Mouse (Mus musculus) hindbrain, embryonic 12.5 days (tissue): Measurements from ENCODE around the gene Cd40. TPM values are rescaled to one million over a fixed set of nuclear protein-coding genes. Genes with fewer than 3 reads are reported as not detected.

Source experiments
- ATAC-seq: fragments of 200-750 bp; cut with Nextera tagmentation; 2 replicates; pipeline ENCODE4 v1.8.0; 2017; ENCODE audit warnings: moderate TSS enrichment; ENCODE audit not compliant: low FRiP score
- H3K27ac ChIP-seq: fragments of 300-500 bp; sonication (generic); 2 replicates; pipeline ENCODE4 v1.5.1; 2016; ENCODE audit warnings: mild to moderate bottlenecking
- H3K27me3 ChIP-seq: fragments of 300-500 bp; sonication (generic); 2 replicates; pipeline ENCODE4 v1.6.1; 2016; ENCODE audit warnings: mild to moderate bottlenecking
- H3K36me3 ChIP-seq: fragments of 300-500 bp; sonication (generic); 2 replicates; pipeline ENCODE4 v1.6.1; 2016; ENCODE audit warnings: mild to moderate bottlenecking
- H3K4me1 ChIP-seq: fragments of 300-500 bp; sonication (generic); 2 replicates; pipeline ENCODE4 v1.6.1; 2016
- H3K4me2 ChIP-seq: fragments of 300-500 bp; sonication (generic); replicated peaks from 2 replicates; pipeline ENCODE4 v1.6.1; 2016; ENCODE audit warnings: mild to moderate bottlenecking
- H3K4me3 ChIP-seq: fragments of 300-500 bp; sonication (generic); 2 replicates; pipeline ENCODE4 v1.5.1; 2016; ENCODE audit warnings: mild to moderate bottlenecking
- H3K9ac ChIP-seq: fragments of 300-500 bp; sonication (generic); 2 replicates; pipeline ENCODE4 v1.6.1; 2016; ENCODE audit warnings: mild to moderate bottlenecking, moderate library complexity
- H3K9me3 ChIP-seq: fragments of 300-500 bp; sonication (generic); replicated peaks from 2 replicates; pipeline ENCODE4 v1.6.1; 2016; ENCODE audit warnings: mild to moderate bottlenecking
- WGBS: fragments of 180-500 bp; shearing (Covaris S2); methylation state at CpG from one replicate; pipeline ENCODE4 v1.1.7; 2016; 5-methylcytosine and 5-hydroxymethylcytosine counted together
- polyA plus RNA-seq: library from polyadenylated mRNA; unstranded; fragments of >200 nt; fragmentation: Nextera tagmentation; extraction: Ambion mirVana; gene quantifications from 2 replicates; pipeline ENCODE4 v1.2.1, GENCODE M21; 2016

The Cd40 gene
- polyA plus RNA-seq, 1 experiment from 2014 or later: 5.4 TPM

DNA sequence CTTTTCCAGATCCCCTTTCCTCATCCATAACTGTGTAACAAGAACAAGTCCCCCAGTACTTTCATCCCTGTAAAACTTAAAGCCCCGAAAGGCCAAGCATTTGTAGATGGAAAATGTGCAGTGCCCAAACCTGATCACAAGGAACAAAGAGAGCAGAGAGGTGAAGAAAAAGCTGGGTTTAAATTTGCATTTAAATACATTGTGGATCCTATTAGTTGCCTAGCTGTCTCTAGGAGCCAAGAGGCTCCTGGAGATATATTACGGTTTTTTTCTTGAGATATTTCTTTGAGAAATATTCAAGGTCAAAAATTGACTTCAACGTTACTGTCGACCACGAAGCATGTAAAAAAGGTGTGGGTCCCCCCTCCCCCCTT, 20.4 kb upstream of the Cd40 start:
- Histone ChIP-seq H3K4me2 (peak overlapping the region; percentile 65), H3K27ac (peak overlapping the region; percentile 95), H3K9ac (peak overlapping the region; percentile 15; the same call in 1 of the 2 replicates), H3K4me1 (peaks cover 28% of the 10 kb centered on the region), H3K9me3 (no peaks in the 10 kb centered on the region), H3K27me3 (no peaks in the 10 kb centered on the region), H3K36me3 (no peaks in the 10 kb centered on the region), H3K4me3 (peak overlapping the region; percentile 97)
- 12% methylated on average over 5 of the region's 5 CpGs for WGBS
- peak; percentile 57; the same call in 1 of the 2 replicates for ATAC-seq

DNA sequence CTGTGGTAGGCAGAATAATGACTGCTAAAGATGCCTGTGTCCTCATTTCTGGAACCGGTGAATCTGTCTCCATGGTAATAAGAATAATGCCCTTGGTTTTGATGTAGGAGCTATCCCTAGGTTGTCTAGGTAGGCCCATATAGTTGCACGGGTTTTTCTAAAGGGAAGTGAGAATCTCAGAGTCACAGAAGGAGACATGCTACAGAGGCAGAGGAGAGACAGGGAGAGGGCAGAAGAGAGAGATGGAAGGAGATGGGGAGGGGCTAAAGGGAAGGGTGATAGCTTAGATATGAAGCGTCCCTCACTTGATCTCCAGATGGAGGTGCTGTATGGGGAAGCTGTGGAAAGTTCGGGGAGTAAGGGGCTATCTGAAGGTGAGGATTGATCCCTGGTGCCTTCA, 18.0 kb upstream of the Cd40 start:
- no peak overlapping the region for H3K4me2 ChIP-seq
- WGBS: 69% methylated on average over 4 of the region's 4 CpGs

DNA sequence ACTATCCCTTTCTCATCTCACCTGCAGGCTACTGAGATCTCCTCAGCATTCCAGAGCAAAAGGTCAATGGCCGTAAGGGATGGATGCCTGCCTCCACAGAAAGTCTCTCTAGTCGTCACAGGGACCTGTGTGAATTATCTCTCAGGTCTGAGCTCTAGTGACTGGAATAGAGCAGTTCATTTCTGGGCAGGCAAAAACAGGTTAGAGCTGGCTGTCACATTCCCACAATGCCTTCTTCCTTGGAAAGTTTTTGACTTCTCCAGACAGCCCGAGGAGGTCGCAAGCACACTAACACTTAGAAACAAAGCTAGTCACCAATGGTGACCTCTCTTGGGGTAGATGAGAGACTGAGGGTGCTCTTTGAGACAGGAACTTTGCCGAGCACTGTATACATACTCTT, 13.3 kb upstream of the Cd40 start:
- no peaks in the 10 kb centered on the region for H3K9me3 ChIP-seq
- no peak overlapping the region for H3K4me3 ChIP-seq
- H3K27ac ChIP-seq: no peak overlapping the region
- no peak for ATAC-seq
- H3K4me1 ChIP-seq: peaks cover 12% of the 10 kb centered on the region
- H3K27me3 ChIP-seq: 0 out of 2 replicates have a peak, but pooled peaks cover 3% of the 10 kb centered on the region
- no peak overlapping the region for H3K4me2 ChIP-seq
- WGBS: 76% methylated on average over 5 of the region's 5 CpGs
- no peak overlapping the region for H3K9ac ChIP-seq
- no peaks in the 10 kb centered on the region for H3K36me3 ChIP-seq

More for the DNA sequence above, 18.0 kb upstream of the Cd40 start:
- H3K27ac ChIP-seq: no peak overlapping the region
- H3K36me3 ChIP-seq: no peaks in the 10 kb centered on the region
- no peak overlapping the region for H3K9ac ChIP-seq
- H3K4me3 ChIP-seq: no peak overlapping the region
- H3K27me3 ChIP-seq: 0 out of 2 replicates have a peak, but pooled peaks cover 3% of the 10 kb centered on the region
- H3K9me3 ChIP-seq: no peaks in the 10 kb centered on the region
- H3K4me1 ChIP-seq: peaks cover 13% of the 10 kb centered on the region
- no peak for ATAC-seq

DNA sequence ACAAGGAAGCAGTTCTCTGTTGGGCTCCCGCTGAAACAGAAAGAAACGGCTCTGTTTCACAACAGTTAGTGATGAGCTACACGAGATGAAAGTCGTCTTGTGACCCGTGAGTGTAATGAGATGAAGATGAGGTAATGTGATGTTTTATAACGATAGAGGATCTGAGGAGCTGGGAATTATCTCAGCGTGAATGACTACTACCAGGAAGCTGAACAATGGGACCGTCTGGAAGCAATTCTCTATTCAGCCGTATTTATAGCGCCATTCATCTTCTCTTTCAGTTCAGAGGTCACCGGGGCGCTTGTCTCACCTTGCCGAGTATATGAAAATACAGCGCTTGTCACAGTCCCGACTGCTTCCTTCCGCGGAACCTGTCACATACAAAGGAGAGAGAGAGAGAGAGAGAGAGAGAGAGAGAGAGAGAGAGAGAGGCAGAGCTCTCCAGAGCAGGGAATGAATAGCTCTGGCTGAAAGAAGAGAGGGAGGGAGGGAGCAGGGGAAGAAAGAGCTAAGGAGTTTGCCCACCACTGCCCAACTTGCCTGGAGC, 12.3 kb upstream of the Cd40 start:
- H3K4me3 ChIP-seq: 0 out of 2 replicates have a peak overlapping the region, but pooled peaks have one; percentile 5
- WGBS: 7% methylated on average over 17 of the region's 17 CpGs
- 0 out of 2 replicates have a peak, but pooled peaks cover 3% of the 10 kb centered on the region for H3K27me3 ChIP-seq
- H3K27ac ChIP-seq: peak overlapping the region; percentile 76
- 0 out of 2 replicates have a peak overlapping the region, but pooled peaks have one; percentile 10 for H3K9ac ChIP-seq
- ATAC-seq: peak; percentile 63; the same call in 1 of the 2 replicates
- H3K4me1 ChIP-seq: peaks cover 12% of the 10 kb centered on the region
- no peaks in the 10 kb centered on the region for H3K36me3 ChIP-seq
- H3K9me3 ChIP-seq: no peaks in the 10 kb centered on the region
- peak overlapping the region; percentile 41 for H3K4me2 ChIP-seq

DNA sequence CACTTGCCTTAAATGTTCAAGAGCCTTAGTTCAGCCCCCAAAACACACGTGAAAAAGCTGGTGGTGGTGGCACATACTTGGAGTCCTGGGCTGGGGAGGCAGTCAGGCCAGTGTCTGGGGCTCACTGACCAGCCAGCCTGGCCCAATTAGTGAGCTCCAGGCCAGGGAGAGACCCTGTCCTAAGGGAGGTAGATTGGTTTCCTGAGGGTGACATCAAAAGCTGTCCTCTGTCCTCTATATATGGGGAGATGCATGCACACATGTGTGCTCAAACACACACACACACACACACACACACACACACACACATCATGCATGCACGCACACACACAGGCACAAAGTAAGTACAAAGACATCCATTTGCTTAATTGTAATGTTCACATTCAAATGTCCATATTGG, 11.7 kb upstream of the Cd40 start:
- 44% methylated on average over 2 of the region's 2 CpGs for WGBS
- no peak for ATAC-seq
- Histone ChIP-seq H3K27me3 (0 out of 2 replicates have a peak, but pooled peaks cover 3% of the 10 kb centered on the region), H3K4me3 (no peak overlapping the region), H3K4me1 (peaks cover 12% of the 10 kb centered on the region), H3K27ac (peak overlapping the region; percentile 76), H3K9me3 (no peaks in the 10 kb centered on the region), H3K4me2 (peak overlapping the region; percentile 41), H3K9ac (0 out of 2 replicates have a peak overlapping the region, but pooled peaks have one; percentile 4), H3K36me3 (no peaks in the 10 kb centered on the region)

DNA sequence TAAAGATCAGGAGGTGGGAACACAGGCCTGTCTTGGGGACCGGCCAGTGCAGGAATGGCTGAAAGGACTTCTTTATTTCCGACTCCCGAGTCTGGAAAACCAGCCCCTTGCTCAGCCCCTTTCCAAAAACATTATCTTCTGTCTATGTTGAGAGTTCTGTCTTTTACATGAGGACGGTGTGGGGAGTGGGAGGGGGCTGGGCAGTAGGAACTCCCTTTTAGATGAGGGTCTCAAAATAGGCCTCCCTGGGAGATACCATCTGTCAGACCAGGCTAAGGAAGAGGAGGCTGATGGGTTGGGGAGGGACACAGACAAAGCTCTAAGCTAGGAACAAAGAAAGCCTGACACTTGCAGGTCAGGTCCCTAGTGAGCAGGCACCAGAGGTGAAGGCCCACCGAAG, 6.4 kb upstream of the Cd40 start:
- Histone ChIP-seq H3K27ac (no peak overlapping the region), H3K9me3 (0 out of 2 replicates have a peak, but pooled peaks cover 4% of the 10 kb centered on the region), H3K4me2 (no peak overlapping the region), H3K9ac (no peak overlapping the region), H3K27me3 (peaks cover 1% of the 10 kb centered on the region), H3K4me3 (no peak overlapping the region), H3K36me3 (no peaks in the 10 kb centered on the region), H3K4me1 (0 out of 2 replicates have a peak, but pooled peaks cover 5% of the 10 kb centered on the region)
- ATAC-seq: no peak
- 48% methylated on average over 5 of the region's 5 CpGs for WGBS

DNA sequence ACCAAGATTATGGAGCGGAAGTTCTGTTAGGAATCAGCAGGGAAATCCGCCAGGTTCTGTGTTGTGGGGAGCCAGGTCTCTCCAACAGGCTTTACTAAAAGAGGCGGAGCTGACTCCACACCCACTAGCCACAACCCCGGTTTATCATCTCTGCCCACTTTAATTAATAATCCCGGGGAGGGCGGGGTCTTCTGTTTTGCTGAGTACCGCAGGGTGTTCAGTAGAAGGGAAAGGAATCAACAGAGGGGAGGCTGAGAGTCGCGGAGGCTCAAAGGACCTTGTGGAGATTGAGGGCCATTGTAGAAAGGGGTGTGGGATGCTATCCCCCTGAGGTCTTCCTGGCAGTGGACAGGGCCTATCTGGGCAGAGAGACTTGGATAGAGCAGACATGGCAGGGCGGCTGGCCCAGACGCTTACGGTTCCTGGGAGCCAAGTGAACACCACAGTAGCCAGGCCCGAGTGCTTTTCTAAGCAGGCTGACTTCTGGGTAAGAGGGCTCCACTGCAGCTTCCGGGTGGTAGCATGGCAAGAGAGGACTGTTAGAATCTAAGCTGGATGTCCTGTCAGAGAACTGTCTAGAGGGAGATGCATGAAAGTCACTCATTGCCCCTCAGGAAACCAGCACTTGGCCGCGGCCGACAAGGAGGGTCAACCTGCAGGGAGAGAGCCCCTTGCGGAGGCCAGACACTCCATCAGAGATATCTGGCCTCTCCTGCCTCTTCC, 4.4 kb upstream of the Cd40 start:
- Histone ChIP-seq H3K36me3 (no peaks in the 10 kb centered on the region), H3K4me1 (peaks cover 13% of the 10 kb centered on the region), H3K9ac (no peak overlapping the region), H3K27ac (peak overlapping the region; percentile 25; the same call in 1 of the 2 replicates), H3K4me2 (no peak overlapping the region), H3K4me3 (no peak overlapping the region), H3K27me3 (peaks cover 10% of the 10 kb centered on the region), H3K9me3 (0 out of 2 replicates have a peak, but pooled peaks cover 4% of the 10 kb centered on the region)
- WGBS: 81% methylated on average over 18 of the region's 18 CpGs
- no peak for ATAC-seq

DNA sequence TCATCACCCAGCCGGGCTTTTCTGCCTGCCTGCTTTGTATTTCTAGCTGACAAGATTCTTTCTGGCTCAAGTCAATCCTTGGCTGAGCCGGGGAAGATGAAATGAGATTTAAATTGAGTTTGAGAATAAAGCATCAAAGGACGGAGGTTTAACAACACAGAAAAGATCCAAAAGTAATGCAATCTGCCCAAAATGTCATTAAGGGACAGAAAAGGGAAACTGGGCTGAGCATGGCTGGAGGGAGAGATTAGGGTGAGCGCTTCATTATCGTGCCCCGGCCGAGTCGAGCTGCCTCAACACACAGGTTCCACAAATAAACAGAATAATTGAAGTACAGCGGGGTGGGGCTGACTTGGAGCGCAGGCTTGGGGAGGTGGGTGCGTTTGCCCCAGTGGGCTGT, 3.9 kb upstream of the Cd40 start:
- Histone ChIP-seq H3K27me3 (peaks cover 15% of the 10 kb centered on the region), H3K36me3 (no peaks in the 10 kb centered on the region), H3K4me1 (peaks cover 13% of the 10 kb centered on the region), H3K4me3 (no peak overlapping the region), H3K9me3 (0 out of 2 replicates have a peak, but pooled peaks cover 4% of the 10 kb centered on the region), H3K9ac (no peak overlapping the region), H3K27ac (peak overlapping the region; percentile 25; the same call in 1 of the 2 replicates), H3K4me2 (no peak overlapping the region)
- WGBS: 55% methylated on average over 11 of the region's 11 CpGs
- ATAC-seq: no peak

DNA sequence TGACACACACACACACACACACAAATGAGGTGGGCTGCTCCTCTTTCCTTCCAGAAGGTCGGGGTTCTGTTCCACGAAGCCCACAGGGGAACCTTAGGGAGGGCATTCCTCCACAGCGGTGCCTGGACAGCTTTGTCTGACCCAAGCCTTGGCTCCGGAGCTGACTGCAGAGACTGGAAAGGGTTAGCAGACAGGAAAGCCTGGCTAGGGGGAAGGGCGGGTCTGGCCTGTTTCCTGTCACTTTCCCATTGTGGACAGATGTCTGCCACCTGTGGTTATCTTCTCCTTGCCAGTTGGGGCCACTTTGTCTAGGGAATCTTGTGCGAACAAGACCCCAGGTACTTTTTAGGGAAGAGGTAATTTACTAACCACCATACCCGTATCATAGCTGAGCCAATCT, 478 bp downstream of the Cd40 start:
- Histone ChIP-seq H3K9ac (no peak overlapping the region), H3K27ac (no peak overlapping the region), H3K4me1 (peaks cover 14% of the 10 kb centered on the region), H3K4me3 (peak overlapping the region; percentile 14; the same call in 1 of the 2 replicates), H3K27me3 (peaks cover 15% of the 10 kb centered on the region), H3K36me3 (no peaks in the 10 kb centered on the region), H3K4me2 (peak overlapping the region; percentile 37), H3K9me3 (0 out of 2 replicates have a peak, but pooled peaks cover 4% of the 10 kb centered on the region)
- WGBS: 13% methylated on average over 7 of the region's 7 CpGs
- ATAC-seq: no peak

DNA sequence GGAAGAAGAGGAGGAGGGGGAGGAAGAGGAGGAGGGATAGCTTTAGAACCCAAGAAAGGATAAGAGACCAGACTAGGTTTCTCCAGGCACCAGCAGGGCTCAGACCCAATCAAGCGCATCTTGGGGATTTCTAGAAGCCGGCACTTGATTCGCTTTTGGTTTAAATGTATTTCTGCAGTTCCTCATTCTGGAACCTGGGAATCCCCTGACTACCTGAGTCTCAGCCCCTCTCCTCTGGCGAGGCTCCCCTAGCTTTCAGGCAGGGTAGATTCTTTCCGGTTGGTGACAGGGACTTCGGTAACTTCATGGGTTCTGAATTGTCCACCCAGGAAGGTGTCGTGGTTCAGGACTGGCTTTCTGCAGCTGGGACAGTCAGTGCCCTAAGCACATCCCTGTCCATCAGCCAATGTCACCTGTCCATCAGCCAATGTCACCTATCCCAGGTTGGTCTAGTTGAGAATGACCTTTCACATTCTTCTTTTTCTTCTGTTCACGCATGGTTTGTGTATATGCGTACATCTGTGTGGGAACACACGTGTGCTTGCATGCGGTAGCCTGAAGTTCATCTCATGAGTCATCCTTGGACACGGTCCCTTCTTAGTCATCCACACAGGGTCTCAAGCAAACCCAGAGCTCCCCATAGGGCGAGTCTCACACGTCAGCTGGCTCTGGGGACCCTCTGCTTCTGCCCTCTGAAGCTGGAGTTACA, 1.1 kb downstream of the Cd40 start:
- Histone ChIP-seq H3K4me1 (peaks cover 14% of the 10 kb centered on the region), H3K9ac (no peak overlapping the region), H3K36me3 (no peaks in the 10 kb centered on the region), H3K27ac (no peak overlapping the region), H3K4me2 (peak overlapping the region; percentile 9; the same call in 1 of the 2 replicates), H3K27me3 (peaks cover 15% of the 10 kb centered on the region; the same call in 1 of the 2 replicates), H3K4me3 (no peak overlapping the region), H3K9me3 (0 out of 2 replicates have a peak, but pooled peaks cover 4% of the 10 kb centered on the region)
- 80% methylated on average over 14 of the region's 14 CpGs for WGBS
- no peak for ATAC-seq

DNA sequence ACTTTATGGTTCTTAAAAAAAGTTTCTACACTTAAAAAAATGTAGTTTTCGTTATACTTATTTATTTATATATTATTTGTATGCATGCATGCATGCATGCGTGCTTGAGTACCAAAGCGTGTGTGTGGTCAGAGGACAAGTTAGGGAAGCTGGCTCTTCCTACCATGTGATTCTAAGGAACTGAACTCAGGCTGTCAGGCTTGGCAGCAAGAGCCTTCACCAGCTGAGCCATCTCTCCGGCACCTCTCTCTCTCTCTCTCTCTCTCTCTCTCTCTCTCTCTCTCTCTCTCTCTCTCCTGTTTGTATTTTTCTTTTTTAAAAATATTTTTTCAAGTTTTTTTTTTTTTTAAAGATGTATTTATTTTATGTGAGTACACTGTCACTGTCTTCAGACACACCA, 4.5 kb downstream of the Cd40 start:
- Histone ChIP-seq H3K9ac (no peak overlapping the region), H3K4me1 (peaks cover 14% of the 10 kb centered on the region), H3K4me3 (no peak overlapping the region), H3K36me3 (no peaks in the 10 kb centered on the region), H3K4me2 (no peak overlapping the region), H3K27ac (no peak overlapping the region), H3K9me3 (no peaks in the 10 kb centered on the region), H3K27me3 (peaks cover 13% of the 10 kb centered on the region; the same call in 1 of the 2 replicates)
- no peak for ATAC-seq
- WGBS: 89% methylated on average over 4 of the region's 4 CpGs
